Mouse (Mus musculus): ENCODE results near the gene Cib3. TPM values are rescaled to one million over a fixed set of nuclear protein-coding genes. Genes with fewer than 3 reads are reported as not detected.

Gene Cib3
- polyA plus RNA-seq, 1 experiment from 2014 or later, result not detected

DNA sequence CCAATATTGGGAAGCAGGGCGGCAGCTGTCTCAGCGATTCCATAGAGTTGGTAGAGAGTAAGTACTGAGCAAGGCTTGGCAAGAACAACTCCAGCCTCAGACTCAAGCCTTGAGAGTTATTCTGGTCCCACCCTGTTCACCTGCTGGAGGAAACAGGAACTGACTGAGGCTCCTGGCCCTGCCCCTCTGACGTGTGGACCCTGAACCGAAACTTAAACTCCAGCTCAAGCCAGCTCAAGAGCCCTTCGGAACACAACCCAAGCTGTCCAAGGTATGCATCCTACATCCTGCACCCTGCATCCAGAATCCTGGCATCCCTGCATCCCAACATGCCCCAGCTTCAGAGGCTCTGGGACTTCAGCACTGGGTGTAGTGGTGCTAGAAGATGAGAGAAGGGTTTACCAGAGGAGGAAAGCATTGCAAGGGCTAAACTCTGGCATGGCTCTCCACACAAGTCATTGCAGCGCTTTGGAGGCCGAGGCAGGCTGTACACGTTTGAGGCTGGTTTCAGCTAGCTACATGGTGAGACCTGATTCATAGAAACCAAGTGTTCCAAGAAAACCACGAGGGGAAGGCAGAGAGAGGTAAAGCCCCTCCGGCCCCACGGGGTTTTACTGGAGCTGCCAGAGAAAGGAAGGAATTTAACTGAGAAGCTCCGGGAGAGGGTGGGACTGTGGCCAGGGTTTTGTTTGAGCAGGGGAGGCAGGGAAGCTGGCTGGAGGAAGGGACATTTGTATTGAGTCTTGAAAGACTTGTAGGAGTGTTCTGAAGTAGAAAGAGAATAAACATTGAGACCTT lies 23.0 kb downstream of the Cib3 start, which contains the start of gene Hsh2d:
TSS of gene Hsh2d (plus strand) at position 222 of the 798 bp plus-strand sequence.
- Histone ChIP-seq H3K4me2 (replicated peaks) (no peak within 1 kb of the TSS), H3K27me3 (ENCODE audit: control insufficient read depth, insufficient read depth, low read length) (no peaks in the 10 kb centered on the region), H3K9me3 (ENCODE audit: control insufficient read depth, low read length) (no peaks in the 10 kb centered on the region), H3K4me3 (replicated peaks; ENCODE audit: low read length) (no peak within 1 kb of the TSS), H3K27ac (no peak within 1 kb of the TSS), H3K36me3 (replicated peaks; ENCODE audit: control insufficient read depth, insufficient read depth) (no peaks in the 10 kb centered on the region), H3K9ac (no peak within 1 kb of the TSS), H3K4me1 (replicated peaks; ENCODE audit: control insufficient read depth, insufficient read depth, low read length) (no peaks in the 10 kb centered on the region)
- no peak for DNase-seq (ENCODE audit: low spot score)
- 77% methylated on average over 12 of the region's 12 CpGs for WGBS
- no peak for ATAC-seq (ENCODE audit: low FRiP score)

DNA sequence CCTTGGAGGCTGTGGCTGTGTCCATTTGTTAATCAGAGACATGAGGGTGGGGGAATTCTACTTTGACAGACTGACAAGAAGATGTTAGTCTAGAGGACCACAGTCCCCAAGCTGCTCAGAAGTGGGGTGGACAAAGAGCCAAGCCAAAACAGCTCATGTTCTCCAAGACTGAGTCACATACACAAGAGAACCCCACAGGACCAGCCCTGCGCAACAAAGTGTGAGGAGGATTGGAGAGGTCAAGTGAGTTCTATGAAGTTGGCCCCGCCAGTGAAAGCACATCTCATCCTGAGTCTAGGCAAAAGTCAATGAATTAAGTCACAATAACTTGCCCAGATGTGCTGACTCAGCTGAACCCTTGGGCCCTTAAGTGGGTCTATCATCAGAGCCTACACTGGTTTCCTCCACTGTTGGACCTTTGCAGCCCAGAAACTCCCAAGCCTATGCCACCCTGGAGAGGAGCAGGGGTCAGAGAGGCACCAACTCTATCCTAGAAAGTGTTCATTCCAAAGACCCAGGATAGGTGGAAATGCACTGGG lies 24.8 kb downstream of the Cib3 start:
- Histone ChIP-seq H3K36me3 (replicated peaks; ENCODE audit: control insufficient read depth, insufficient read depth) (no peaks in the 10 kb centered on the region), H3K4me3 (replicated peaks; ENCODE audit: low read length) (no peak overlapping the region), H3K27me3 (ENCODE audit: control insufficient read depth, insufficient read depth, low read length) (no peaks in the 10 kb centered on the region), H3K27ac (no peak overlapping the region), H3K4me2 (replicated peaks) (no peak overlapping the region), H3K9me3 (ENCODE audit: control insufficient read depth, low read length) (no peaks in the 10 kb centered on the region), H3K9ac (no peak overlapping the region), H3K4me1 (replicated peaks; ENCODE audit: control insufficient read depth, insufficient read depth, low read length) (no peaks in the 10 kb centered on the region)
- 86% methylated on average over 2 of the region's 2 CpGs for WGBS
- ATAC-seq (ENCODE audit: low FRiP score) (no peak), DNase-seq (ENCODE audit: low spot score) (no peak)

- no peak for DNase-seq (ENCODE audit: low spot score)
These were observed 29.0 kb downstream of the Cib3 start for GRCm38 (mm10) chr8:72183554-72184202.

DNA sequence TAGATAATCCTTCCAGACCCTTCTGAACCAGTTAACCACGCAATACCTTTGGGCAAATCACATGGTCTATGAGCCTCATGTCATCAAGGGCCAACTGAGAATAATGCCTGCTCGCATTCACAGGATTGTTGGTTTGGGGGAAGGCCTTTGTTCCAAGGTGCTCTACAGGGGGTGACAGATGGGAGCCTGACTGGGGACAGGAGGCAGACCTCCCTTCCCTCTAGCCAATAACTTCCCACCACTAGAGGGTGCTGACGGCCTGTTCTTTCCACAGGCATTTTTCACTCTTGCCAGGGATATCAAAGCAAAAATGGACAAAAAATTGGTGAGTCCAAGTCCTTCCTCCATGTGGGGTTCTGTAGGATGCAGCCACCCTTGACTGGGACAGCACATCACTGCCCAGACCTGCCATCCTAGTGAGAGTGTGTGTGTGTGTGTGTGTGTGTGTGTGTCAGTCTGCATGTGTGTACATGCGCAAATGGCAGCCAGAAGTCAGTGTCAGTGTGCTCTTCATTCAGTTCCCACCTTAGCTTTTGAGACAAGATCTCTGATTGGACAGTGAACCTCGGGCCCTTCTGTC lies 35.2 kb downstream of the Cib3 start:
- H3K27me3 ChIP-seq (ENCODE audit: control insufficient read depth, insufficient read depth, low read length), result no peaks in the 10 kb centered on the region
- H3K4me3 ChIP-seq (replicated peaks; ENCODE audit: low read length), result no peak overlapping the region
- peaks cover 93% of the 10 kb centered on the region for H3K36me3 ChIP-seq (replicated peaks; ENCODE audit: control insufficient read depth, insufficient read depth)
- no peak overlapping the region for H3K4me2 ChIP-seq (replicated peaks)
- 53% methylated on average over 5 of the region's 5 CpGs for WGBS
- no peaks in the 10 kb centered on the region for H3K9me3 ChIP-seq (ENCODE audit: control insufficient read depth, low read length)
- no peak overlapping the region for H3K27ac ChIP-seq
- H3K4me1 ChIP-seq (replicated peaks; ENCODE audit: control insufficient read depth, insufficient read depth, low read length), result no peaks in the 10 kb centered on the region
- DNase-seq (ENCODE audit: low spot score), result peak; percentile 71
- ATAC-seq (ENCODE audit: low FRiP score), result peak; percentile 35; the same call in 1 of the 2 replicates
- H3K9ac ChIP-seq, result no peak overlapping the region

More at GRCm38 (mm10) chr8:72183554-72184202, 29.0 kb downstream of the Cib3 start:
- 66% methylated on average over 2 of the region's 2 CpGs for WGBS
- Histone ChIP-seq H3K9ac (no peak overlapping the region), H3K27me3 (ENCODE audit: control insufficient read depth, insufficient read depth, low read length) (no peaks in the 10 kb centered on the region), H3K4me3 (replicated peaks; ENCODE audit: low read length) (no peak overlapping the region), H3K4me1 (replicated peaks; ENCODE audit: control insufficient read depth, insufficient read depth, low read length) (no peaks in the 10 kb centered on the region), H3K27ac (no peak overlapping the region), H3K9me3 (ENCODE audit: control insufficient read depth, low read length) (no peaks in the 10 kb centered on the region), H3K36me3 (replicated peaks; ENCODE audit: control insufficient read depth, insufficient read depth) (peaks cover 31% of the 10 kb centered on the region), H3K4me2 (replicated peaks) (no peak overlapping the region)
- peak; percentile 48; the same call in 1 of the 2 replicates for ATAC-seq (ENCODE audit: low FRiP score)

GRCm38 (mm10) chr8:72169681-72170249 lies 42.9 kb downstream of the Cib3 start:
- WGBS, result 92% methylated on average over 3 of the region's 3 CpGs
- Histone ChIP-seq H3K4me1 (replicated peaks; ENCODE audit: control insufficient read depth, insufficient read depth, low read length) (no peaks in the 10 kb centered on the region), H3K9me3 (ENCODE audit: control insufficient read depth, low read length) (no peaks in the 10 kb centered on the region), H3K36me3 (replicated peaks; ENCODE audit: control insufficient read depth, insufficient read depth) (peaks cover 67% of the 10 kb centered on the region), H3K27me3 (ENCODE audit: control insufficient read depth, insufficient read depth, low read length) (no peaks in the 10 kb centered on the region), H3K4me2 (replicated peaks) (no peak overlapping the region), H3K9ac (no peak overlapping the region), H3K27ac (no peak overlapping the region), H3K4me3 (replicated peaks; ENCODE audit: low read length) (no peak overlapping the region)
- no peak for ATAC-seq (ENCODE audit: low FRiP score)
- DNase-seq (ENCODE audit: low spot score), result no peak

DNA sequence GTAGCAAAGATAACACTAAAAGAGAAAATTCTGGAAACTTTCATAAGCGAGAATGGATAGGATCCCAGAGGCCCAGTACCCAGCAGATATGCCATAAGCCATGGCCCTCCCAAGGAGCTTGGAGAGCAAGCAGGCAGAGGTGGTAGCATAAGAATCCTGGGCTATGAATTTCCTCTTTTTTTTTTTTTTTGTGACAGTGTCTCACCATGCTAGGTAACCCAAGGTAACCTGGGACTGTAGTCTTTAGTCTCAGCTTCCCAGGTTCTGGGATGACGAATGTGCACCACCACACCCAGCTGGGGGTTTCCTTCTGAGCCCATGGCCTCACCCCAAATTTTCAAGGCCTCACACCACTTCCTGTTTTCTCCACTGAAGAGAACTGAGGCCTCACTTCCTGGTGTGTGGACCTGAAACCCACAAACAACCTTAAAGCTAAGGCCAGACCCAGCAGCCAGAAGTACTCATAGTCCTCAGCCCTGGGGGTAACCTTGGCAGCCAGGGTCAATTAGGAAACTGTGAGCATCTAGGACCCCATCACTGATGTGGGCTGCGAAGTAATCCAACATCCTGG lies 43.5 kb downstream of the Cib3 start:
- ATAC-seq (ENCODE audit: low FRiP score), result no peak
- H3K9ac ChIP-seq, result no peak overlapping the region
- WGBS, result 92% methylated on average over 3 of the region's 3 CpGs
- H3K36me3 ChIP-seq (replicated peaks; ENCODE audit: control insufficient read depth, insufficient read depth), result peaks cover 61% of the 10 kb centered on the region
- H3K4me1 ChIP-seq (replicated peaks; ENCODE audit: control insufficient read depth, insufficient read depth, low read length), result no peaks in the 10 kb centered on the region
- no peak overlapping the region for H3K4me3 ChIP-seq (replicated peaks; ENCODE audit: low read length)
- no peak for DNase-seq (ENCODE audit: low spot score)
- H3K4me2 ChIP-seq (replicated peaks), result no peak overlapping the region
- H3K27me3 ChIP-seq (ENCODE audit: control insufficient read depth, insufficient read depth, low read length), result no peaks in the 10 kb centered on the region
- no peaks in the 10 kb centered on the region for H3K9me3 ChIP-seq (ENCODE audit: control insufficient read depth, low read length)
- H3K27ac ChIP-seq, result no peak overlapping the region

- DNase-seq (ENCODE audit: low spot score), result no peak
- no peaks in the 10 kb centered on the region; the same call in 1 of the 2 replicates for H3K36me3 ChIP-seq (replicated peaks; ENCODE audit: control insufficient read depth, insufficient read depth)
These were observed 49.8 kb downstream of the Cib3 start for GRCm38 (mm10) chr8:72162821-72163220.

GRCm38 (mm10) chr8:72160707-72161697 lies 51.6 kb downstream of the Cib3 start, which contains the start of gene Rab8a:
TSS of gene Rab8a (plus strand) at chr8:72161200.
- peaks cover 22% of the 10 kb centered on the region for H3K4me1 ChIP-seq (replicated peaks; ENCODE audit: control insufficient read depth, insufficient read depth, low read length)
- no peaks in the 10 kb centered on the region for H3K9me3 ChIP-seq (ENCODE audit: control insufficient read depth, low read length)
- ATAC-seq (ENCODE audit: low FRiP score), result peak; percentile 99
- H3K9ac ChIP-seq, result peak within 1 kb of the TSS; percentile 92
- DNase-seq (ENCODE audit: low spot score), result peak; percentile 98
- peak within 1 kb of the TSS; percentile 82 for H3K4me3 ChIP-seq (replicated peaks; ENCODE audit: low read length)
- peak within 1 kb of the TSS; percentile 82 for H3K27ac ChIP-seq
- under 1% methylated on average over 80 of the region's 82 CpGs for WGBS
- H3K27me3 ChIP-seq (ENCODE audit: control insufficient read depth, insufficient read depth, low read length), result no peaks in the 10 kb centered on the region
- no peaks in the 10 kb centered on the region; the same call in 1 of the 2 replicates for H3K36me3 ChIP-seq (replicated peaks; ENCODE audit: control insufficient read depth, insufficient read depth)
- peak within 1 kb of the TSS; percentile 87 for H3K4me2 ChIP-seq (replicated peaks)

More at GRCm38 (mm10) chr8:72162821-72163220, 49.8 kb downstream of the Cib3 start:
- H3K4me1 ChIP-seq (replicated peaks; ENCODE audit: control insufficient read depth, insufficient read depth, low read length), result peaks cover 22% of the 10 kb centered on the region
- H3K4me3 ChIP-seq (replicated peaks; ENCODE audit: low read length), result no peak overlapping the region
- H3K27ac ChIP-seq, result no peak overlapping the region
- H3K9ac ChIP-seq, result no peak overlapping the region
- H3K9me3 ChIP-seq (ENCODE audit: control insufficient read depth, low read length), result no peaks in the 10 kb centered on the region
- H3K4me2 ChIP-seq (replicated peaks), result no peak overlapping the region
- no peak for ATAC-seq (ENCODE audit: low FRiP score)
- H3K27me3 ChIP-seq (ENCODE audit: control insufficient read depth, insufficient read depth, low read length), result no peaks in the 10 kb centered on the region
